Mouse (Mus musculus): Measurements from ENCODE around the gene Gm128.

Gm128 gene

GRCm38 (mm10) chr3:95269789-95270188 lies 28.4 kb upstream of the Gm128 start:
- no peak for DNase-seq (ENCODE audit: low spot score)

GRCm38 (mm10) chr3:95267855-95268254 lies 26.5 kb upstream of the Gm128 start:
- no peak for DNase-seq (ENCODE audit: low spot score)

GRCm38 (mm10) chr3:95266052-95266451 lies 24.7 kb upstream of the Gm128 start:
- DNase-seq (ENCODE audit: low spot score) = no peak

GRCm38 (mm10) chr3:95264724-95265123 lies 23.3 kb upstream of the Gm128 start:
- no peak for DNase-seq (ENCODE audit: low spot score)

- DNase-seq (ENCODE audit: low spot score) = peak; percentile 56
Observed at GRCm38 (mm10) chr3:95263089-95263739, 21.8 kb upstream of the Gm128 start.

GRCm38 (mm10) chr3:95261975-95262374 lies 20.6 kb upstream of the Gm128 start:
- no peak for DNase-seq (ENCODE audit: low spot score)

- no peak for DNase-seq (ENCODE audit: low spot score)
Observed at GRCm38 (mm10) chr3:95256931-95257330, 15.5 kb upstream of the Gm128 start.

- DNase-seq (ENCODE audit: low spot score) = no peak
Observed at GRCm38 (mm10) chr3:95250783-95251424, 9.5 kb upstream of the Gm128 start, which contains the start of gene Bnipl. TSS of gene Bnipl (minus strand) at chr3:95251193.

GRCm38 (mm10) chr3:95250361-95250760 lies 9.0 kb upstream of the Gm128 start:
- DNase-seq (ENCODE audit: low spot score) = no peak

- DNase-seq (ENCODE audit: low spot score) = no peak
Observed at GRCm38 (mm10) chr3:95247660-95248336, 6.4 kb upstream of the Gm128 start.

GRCm38 (mm10) chr3:95246465-95247231 lies 5.2 kb upstream of the Gm128 start:
- DNase-seq (ENCODE audit: low spot score) = peak; percentile 29

- no peak for DNase-seq (ENCODE audit: low spot score)
Observed at GRCm38 (mm10) chr3:95243086-95243485, 1.7 kb upstream of the Gm128 start.

- DNase-seq (ENCODE audit: low spot score) = no peak
Observed at GRCm38 (mm10) chr3:95240900-95241299, 498 bp downstream of the Gm128 start.

- DNase-seq (ENCODE audit: low spot score) = no peak
Observed at GRCm38 (mm10) chr3:95239971-95240370, 1.4 kb downstream of the Gm128 start.

- DNase-seq (ENCODE audit: low spot score) = no peak
Observed at GRCm38 (mm10) chr3:95239022-95239421, 2.4 kb downstream of the Gm128 start.

GRCm38 (mm10) chr3:95237541-95238099 lies 3.8 kb downstream of the Gm128 start:
- DNase-seq (ENCODE audit: low spot score) = no peak

GRCm38 (mm10) chr3:95235386-95236301 lies 5.8 kb downstream of the Gm128 start:
- no peak for DNase-seq (ENCODE audit: low spot score)

GRCm38 (mm10) chr3:95233303-95233980 lies 8.0 kb downstream of the Gm128 start:
- DNase-seq (ENCODE audit: low spot score) = no peak

- peak; percentile 28 for DNase-seq (ENCODE audit: low spot score)
Observed at GRCm38 (mm10) chr3:95232771-95233170, 8.6 kb downstream of the Gm128 start.
